Mouse (Mus musculus): ENCODE results near the gene Thegl. TPM values are rescaled to one million over a fixed set of nuclear protein-coding genes. Genes with fewer than 3 reads are reported as not detected.

The Thegl gene
- polyA plus RNA-seq, 1 experiment from 2014 or later = not detected

Other genes starting within 250 kb of the Thegl start
- 21.1 and 21.9 TPM in 2 replicates for gene Aasdh, start 110.5 kb upstream of the Thegl start, polyA plus RNA-seq (2016; fragmentation: Nextera tagmentation; extraction: Ambion mirVana)
- gene Paics, start 64.7 kb upstream of the Thegl start, polyA plus RNA-seq (2016; fragmentation: Nextera tagmentation; extraction: Ambion mirVana) = 392 and 396 TPM in 2 replicates
- 34.6 and 36.0 TPM in 2 replicates for gene Ppat, start 64.4 kb upstream of the Thegl start, polyA plus RNA-seq (2016; fragmentation: Nextera tagmentation; extraction: Ambion mirVana)
- 88.1 and 88.5 TPM in 2 replicates for gene Srp72, start 41.3 kb upstream of the Thegl start, polyA plus RNA-seq (2016; fragmentation: Nextera tagmentation; extraction: Ambion mirVana)
- not detected in 2 replicates for gene Arl9, start 12.0 kb upstream of the Thegl start, polyA plus RNA-seq (2016; fragmentation: Nextera tagmentation; extraction: Ambion mirVana)
- 0.26 TPM in 1 of 2 replicates, not detected in the other for gene Hopx, start 99.1 kb downstream of the Thegl start, polyA plus RNA-seq (2016; fragmentation: Nextera tagmentation; extraction: Ambion mirVana)
- 0.86 and 1.1 TPM in 2 replicates for gene Spink2, start 195.4 kb downstream of the Thegl start, polyA plus RNA-seq (2016; fragmentation: Nextera tagmentation; extraction: Ambion mirVana)
- gene Rest, start 249.5 kb downstream of the Thegl start, polyA plus RNA-seq (2016; fragmentation: Nextera tagmentation; extraction: Ambion mirVana) = 61.8 and 65.0 TPM in 2 replicates

Data from limb, embryonic 12.5 days (tissue).